Mouse (Mus musculus) spleen, adult 2 months (tissue): Measurements from ENCODE around the gene Iqck.

ENCODE experiments used
- CTCF ChIP-seq: fragments of 200-500 bp; IDR thresholded peaks from 2 replicates; pipeline ENCODE4 v1.5.1; 2011; ENCODE audit warnings: mild to moderate bottlenecking, inconsistent platforms; ENCODE audit not compliant: insufficient read depth, insufficient read length, insufficient replicate concordance; ENCODE audit errors: extremely low read depth
- POLR2A ChIP-seq: fragments of 200-500 bp; IDR thresholded peaks from 2 replicates; pipeline ENCODE4 v1.6.1; 2011; ENCODE audit warnings: low read depth, low read length, inconsistent platforms

DNA sequence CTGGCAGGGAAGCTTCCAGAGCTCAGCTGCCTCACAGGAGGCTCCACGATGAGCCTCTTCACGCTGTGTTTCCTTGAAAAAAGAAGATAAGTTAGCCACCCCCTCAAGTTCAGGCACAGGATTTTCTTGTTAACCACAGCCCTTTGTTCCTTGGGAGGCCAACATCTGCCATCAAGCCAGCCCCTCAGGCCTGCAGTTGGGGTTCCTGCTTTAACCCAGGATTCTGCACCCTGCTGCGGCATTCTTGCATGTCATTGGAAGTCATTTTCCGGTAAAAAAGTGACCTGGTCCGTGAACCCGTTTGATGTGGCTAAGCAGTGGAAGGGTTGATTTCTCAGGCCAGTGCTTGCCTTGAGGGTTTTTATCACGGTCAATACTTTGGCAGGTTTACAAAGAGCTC, 31.1 kb upstream of the Iqck start:
- TF ChIP-seq CTCF: no peak
- no peak for TF ChIP-seq POLR2A
